Mouse (Mus musculus) thymus, adult 2 months (tissue): ENCODE measurements around the gene Pknox2. TPM values are rescaled to one million over a fixed set of nuclear protein-coding genes. Genes with fewer than 3 reads are reported as not detected.

Experiments used
- DNase-seq: peaks from one replicate; pipeline ENCODE4 v3.0.0; 2021
- H3K27ac ChIP-seq: fragments of 200-500 bp; 2 replicates; pipeline ENCODE4 v1.5.1; 2012; ENCODE audit warnings: low read length, control low read depth; ENCODE audit not compliant: control insufficient read depth, insufficient read depth
- H3K27me3 ChIP-seq: fragments of 200-500 bp; 2 replicates; pipeline ENCODE4 v1.6.1; 2012; ENCODE audit warnings: mild to moderate bottlenecking, low read length, moderate library complexity, mixed read lengths; ENCODE audit not compliant: control insufficient read depth, insufficient read depth
- H3K36me3 ChIP-seq: fragments of 200-500 bp; 2 replicates; pipeline ENCODE4 v1.6.1; 2012; ENCODE audit warnings: mild to moderate bottlenecking, low read length, moderate library complexity; ENCODE audit not compliant: control insufficient read depth, insufficient read depth
- H3K4me1 ChIP-seq: fragments of 200-500 bp; replicated peaks from 2 replicates; pipeline ENCODE4 v1.6.1; 2012; ENCODE audit warnings: low read length; ENCODE audit not compliant: control insufficient read depth, insufficient read depth
- H3K4me3 ChIP-seq: fragments of 200-500 bp; 2 replicates; pipeline ENCODE4 v1.5.1; 2012; ENCODE audit warnings: mild to moderate bottlenecking, low read length, control low read depth, moderate library complexity; ENCODE audit not compliant: control insufficient read depth, insufficient read depth
- CTCF ChIP-seq: fragments of 200-500 bp; IDR thresholded peaks from 2 replicates; pipeline ENCODE4 v1.5.1; 2012; ENCODE audit warnings: mild to moderate bottlenecking, control low read depth, low read length, moderate library complexity, borderline replicate concordance; ENCODE audit not compliant: control insufficient read depth, poor library complexity, insufficient read depth; ENCODE audit errors: extremely low read depth
- POLR2A ChIP-seq: fragments of 200-500 bp; IDR thresholded peaks from 2 replicates; pipeline ENCODE4 v1.6.1; 2012; ENCODE audit warnings: mild to moderate bottlenecking, low read length, control low read depth, moderate library complexity; ENCODE audit not compliant: control insufficient read depth, poor library complexity, insufficient read depth; ENCODE audit errors: extremely low read depth
- WGBS: fragments of 180-500 bp; shearing (Covaris S2); methylation state at CpG from one replicate; pipeline ENCODE4 v1.1.7; 2018; 5-methylcytosine and 5-hydroxymethylcytosine counted together
- polyA plus RNA-seq: library from polyadenylated mRNA; depleted of rRNA; stranded (reverse); fragments of >200 nt; gene quantifications from 2 replicates; pipeline ENCODE4 v1.2.3, GENCODE M21; 2012

Pknox2 gene
- polyA plus RNA-seq, 1 experiment, result 3.2 TPM

DNA sequence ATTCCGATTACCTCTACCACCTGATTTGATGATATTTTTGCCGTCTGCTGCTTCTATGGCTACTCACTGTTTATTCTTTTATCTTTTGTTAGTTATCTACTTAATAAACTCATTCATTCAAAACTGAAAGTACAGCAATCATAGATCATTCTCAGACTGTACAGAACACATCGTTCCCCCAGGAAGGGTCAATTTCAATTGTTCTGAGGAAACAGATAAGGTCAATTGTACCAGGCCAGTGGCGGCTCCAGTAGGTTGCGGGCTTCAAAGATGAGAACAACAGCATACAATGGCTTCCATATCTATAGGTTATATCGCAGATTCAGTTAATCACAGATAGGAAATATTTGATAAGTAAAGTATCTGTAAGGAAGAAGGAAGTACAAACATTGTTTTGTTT lies 66.9 kb downstream of the Pknox2 start:
- H3K27me3 ChIP-seq, result no peaks in the 10 kb centered on the region
- TF ChIP-seq POLR2A (no peak), CTCF (no peak)
- H3K27ac ChIP-seq, result no peak overlapping the region
- no peak overlapping the region for H3K4me3 ChIP-seq
- DNase-seq, result no peak
- no peaks in the 10 kb centered on the region for H3K4me1 ChIP-seq
- WGBS, result 82% methylated on average over 6 of the region's 6 CpGs
- no peaks in the 10 kb centered on the region for H3K36me3 ChIP-seq

DNA sequence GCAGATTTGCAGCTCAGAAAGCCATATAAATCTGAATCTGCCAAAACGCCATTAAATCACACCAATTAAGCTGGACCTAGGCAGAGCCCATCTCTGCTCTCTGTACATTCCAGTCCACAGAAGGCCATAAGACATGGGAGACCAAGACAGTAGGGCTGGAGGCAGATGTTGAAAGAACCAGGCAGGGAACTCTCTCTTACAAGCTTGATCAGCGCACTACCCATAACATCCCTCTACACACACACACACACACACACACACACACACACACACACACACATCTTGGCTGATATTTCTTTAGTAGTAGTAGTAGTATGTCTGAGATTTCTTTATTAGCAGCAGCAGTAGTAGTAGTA lies 70.2 kb downstream of the Pknox2 start:
- DNase-seq, result no peak
- no peak overlapping the region for H3K4me3 ChIP-seq
- H3K27me3 ChIP-seq, result no peaks in the 10 kb centered on the region
- H3K27ac ChIP-seq, result no peak overlapping the region
- 77% methylated on average over 2 of the region's 2 CpGs for WGBS
- no peak for TF ChIP-seq CTCF
- no peaks in the 10 kb centered on the region for H3K4me1 ChIP-seq
- H3K36me3 ChIP-seq, result no peaks in the 10 kb centered on the region

DNA sequence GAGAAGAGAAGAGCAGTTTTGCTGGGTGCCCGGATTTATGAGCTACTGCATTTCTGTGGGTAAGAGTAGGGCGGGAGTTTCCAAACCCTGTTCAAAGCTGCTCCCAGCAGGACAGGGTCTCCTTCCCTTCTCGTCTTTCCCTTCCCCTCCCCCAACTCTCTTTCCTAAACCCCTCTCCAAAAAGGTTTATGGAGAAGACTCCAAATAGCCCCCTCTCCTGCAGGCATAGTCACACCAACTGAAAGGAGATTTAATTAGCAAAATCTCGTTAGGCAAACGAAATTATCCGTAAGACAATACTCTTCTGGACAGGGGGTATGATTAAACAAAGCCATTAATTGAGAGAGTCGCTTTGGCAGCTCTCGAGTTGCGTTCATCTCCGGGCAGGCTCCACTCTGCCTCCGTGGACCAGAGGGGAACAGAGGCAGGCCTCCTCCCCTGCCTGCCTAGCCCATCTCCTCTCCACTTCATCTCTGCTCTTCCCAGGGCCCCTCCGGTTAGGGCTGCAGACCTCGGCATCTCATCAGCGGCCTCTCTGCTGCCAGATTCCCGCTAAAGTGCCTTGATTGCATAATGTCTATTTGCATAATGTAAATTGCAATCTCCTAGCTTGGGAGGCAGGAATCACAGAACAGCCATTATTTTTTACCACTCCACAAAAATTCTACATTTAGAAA lies 70.7 kb downstream of the Pknox2 start:
- Histone ChIP-seq H3K4me3 (no peak overlapping the region), H3K4me1 (no peaks in the 10 kb centered on the region), H3K27ac (no peak overlapping the region), H3K27me3 (no peaks in the 10 kb centered on the region), H3K36me3 (no peaks in the 10 kb centered on the region)
- DNase-seq, result no peak
- WGBS, result 41% methylated on average over 15 of the region's 15 CpGs
- no peak for TF ChIP-seq CTCF
- TF ChIP-seq POLR2A, result no peak

DNA sequence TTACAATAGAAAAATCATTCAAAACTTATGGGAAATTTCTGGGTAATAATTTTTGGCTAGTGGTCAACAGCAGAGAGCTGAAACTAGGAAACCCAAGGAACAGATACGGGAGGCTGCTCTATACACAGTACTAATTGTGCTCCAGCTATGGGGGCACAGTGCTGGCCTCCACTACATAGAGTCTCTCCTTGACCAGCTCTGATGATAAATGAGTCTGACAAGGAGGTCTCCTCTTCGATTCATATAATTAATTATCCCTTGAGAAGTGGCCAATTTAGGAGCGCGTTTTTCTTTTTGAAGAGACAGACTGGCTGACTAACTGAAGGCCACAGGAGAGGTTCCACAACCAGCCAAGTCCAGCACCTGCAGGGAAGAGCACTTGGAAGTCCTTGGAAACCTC lies 71.3 kb downstream of the Pknox2 start:
- TF ChIP-seq POLR2A (no peak), CTCF (no peak)
- H3K27ac ChIP-seq, result no peak overlapping the region
- H3K36me3 ChIP-seq, result no peaks in the 10 kb centered on the region
- H3K4me3 ChIP-seq, result no peak overlapping the region
- no peaks in the 10 kb centered on the region for H3K4me1 ChIP-seq
- DNase-seq, result no peak
- WGBS, result 76% methylated on average over 4 of the region's 4 CpGs
- no peaks in the 10 kb centered on the region for H3K27me3 ChIP-seq

DNA sequence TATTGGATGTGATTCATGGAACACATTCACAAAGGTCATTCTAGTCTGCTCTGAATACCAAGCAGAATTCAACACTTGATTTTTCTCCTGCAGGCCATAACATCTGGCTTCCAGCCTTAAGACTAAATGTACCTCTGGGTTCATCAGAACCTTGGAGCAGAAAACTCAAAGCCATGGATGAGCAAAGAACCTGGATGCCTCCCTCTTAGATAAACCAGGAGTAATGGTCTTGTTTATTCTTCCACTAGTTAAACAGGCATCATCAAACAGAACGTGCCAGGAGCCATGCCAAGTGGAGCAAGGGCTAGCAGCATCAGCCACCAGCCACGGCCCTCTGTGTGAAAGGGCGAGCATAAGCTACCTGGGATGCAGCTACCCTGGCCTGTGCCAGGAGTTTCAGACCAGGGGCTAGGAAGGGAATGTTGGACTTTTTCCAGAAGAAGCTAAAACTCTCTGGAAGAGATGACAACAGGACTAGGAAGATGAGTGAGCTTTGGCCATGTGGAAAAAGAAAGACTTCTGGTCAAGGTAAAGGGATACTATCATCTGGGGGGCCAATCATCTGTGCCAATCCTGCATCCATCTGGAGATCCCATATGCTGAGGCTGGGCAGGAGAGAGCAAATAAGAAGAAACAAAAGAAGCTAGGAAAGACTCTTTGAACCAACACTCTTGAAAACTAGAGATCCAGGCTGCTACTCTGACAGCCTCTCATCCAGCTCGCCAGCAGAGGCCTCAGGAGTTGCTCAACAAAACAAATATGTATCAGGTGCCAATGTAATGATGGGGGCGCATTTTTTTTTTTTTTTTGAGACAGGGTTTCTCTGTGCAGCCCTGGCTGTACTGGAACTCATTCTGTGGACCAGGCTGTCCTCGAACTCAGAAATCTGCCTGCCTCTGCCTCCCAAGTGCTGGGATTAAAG lies 77.6 kb downstream of the Pknox2 start:
- H3K4me1 ChIP-seq, result no peaks in the 10 kb centered on the region
- WGBS, result 88% methylated on average over 6 of the region's 6 CpGs

DNA sequence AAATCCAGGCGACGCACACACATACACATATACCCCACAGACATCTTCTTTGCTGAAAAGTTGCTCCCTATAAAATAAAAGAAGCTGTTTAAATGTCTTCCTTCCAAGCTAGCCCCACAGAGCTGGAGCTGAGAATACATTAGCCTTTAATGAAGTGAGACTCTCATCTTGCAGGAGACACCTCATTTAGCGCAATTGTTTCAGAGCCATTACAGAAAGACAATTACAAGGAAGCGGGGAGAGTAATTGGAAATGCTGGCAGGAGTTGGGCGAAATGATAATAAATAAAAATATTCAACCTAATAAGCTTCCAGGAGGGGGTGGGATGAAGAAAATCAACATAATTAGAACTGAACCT lies 79.8 kb downstream of the Pknox2 start:
- no peaks in the 10 kb centered on the region for H3K36me3 ChIP-seq
- WGBS, result 94% methylated on average over 5 of the region's 5 CpGs

More for the DNA sequence above, 77.6 kb downstream of the Pknox2 start:
- DNase-seq, result no peak
- no peaks in the 10 kb centered on the region for H3K36me3 ChIP-seq
- no peaks in the 10 kb centered on the region for H3K27me3 ChIP-seq
- TF ChIP-seq CTCF (no peak), POLR2A (no peak)
- H3K27ac ChIP-seq, result no peak overlapping the region
- no peak overlapping the region for H3K4me3 ChIP-seq

More for the DNA sequence above, 79.8 kb downstream of the Pknox2 start:
- H3K4me1 ChIP-seq, result no peaks in the 10 kb centered on the region
- DNase-seq, result no peak
- no peaks in the 10 kb centered on the region for H3K27me3 ChIP-seq
- no peak for TF ChIP-seq CTCF
- no peak for TF ChIP-seq POLR2A
- no peak overlapping the region for H3K27ac ChIP-seq
- H3K4me3 ChIP-seq, result no peak overlapping the region
